Mouse (Mus musculus) myocyte (in vitro differentiated cells): ENCODE results near the gene Slmap. TPM values are rescaled to one million over a fixed set of nuclear protein-coding genes. Genes with fewer than 3 reads are reported as not detected.

Experiments
- H3K27me3 ChIP-seq: one replicate; pipeline ENCODE4 v1.6.1; 2011; ENCODE audit not compliant: control insufficient read depth, insufficient read depth, insufficient read length
- H3K36me3 ChIP-seq: one replicate; pipeline ENCODE4 v1.6.1; 2011; ENCODE audit not compliant: control insufficient read depth, insufficient read depth
- H3K4me2 ChIP-seq: one replicate; pipeline ENCODE4 v1.6.1; 2011; ENCODE audit warnings: low read depth, control low read depth
- H3K4me3 ChIP-seq: one replicate; pipeline ENCODE4 v1.5.1; 2011; ENCODE audit warnings: mild to moderate bottlenecking, control low read depth, moderate library complexity
- H3K79me2 ChIP-seq: one replicate; pipeline ENCODE4 v1.6.1; 2011; ENCODE audit not compliant: control insufficient read depth, insufficient read depth
- H3ac ChIP-seq: one replicate; pipeline ENCODE4 v1.6.1; 2011; ENCODE audit not compliant: control insufficient read depth, insufficient read length
- CEBPB ChIP-seq: IDR thresholded peaks from 2 replicates; pipeline ENCODE4 v1.6.1; 2011; ENCODE audit warnings: mild to moderate bottlenecking, moderate library complexity; ENCODE audit not compliant: poor library complexity, insufficient read depth, severe bottlenecking
- E2F4 ChIP-seq: IDR thresholded peaks from one replicate; pipeline ENCODE4 v1.6.1; 2011; ENCODE audit warnings: mild to moderate bottlenecking, control low read depth, moderate library complexity; ENCODE audit not compliant: insufficient read depth
- MAX ChIP-seq: IDR thresholded peaks from one replicate; pipeline ENCODE4 v1.6.1; 2011; ENCODE audit warnings: low read depth, mild to moderate bottlenecking, control low read depth
- MYOD1 ChIP-seq, 3 experiments: IDR thresholded peaks; one replicate each; pipeline ENCODE4 v1.6.1; 2011; ENCODE audit warnings: control low read depth in 2 of 3, low read depth in 2 of 3, mild to moderate bottlenecking in 2 of 3, moderate library complexity in 1 of 3; ENCODE audit not compliant: insufficient read length in 2 of 3, control insufficient read depth in 1 of 3
- MYOG ChIP-seq, 3 experiments: IDR thresholded peaks; one replicate each; pipeline ENCODE4 v1.6.1; 2011; ENCODE audit warnings: control low read depth in 2 of 3, low read depth in 2 of 3, mild to moderate bottlenecking in 2 of 3; ENCODE audit not compliant: insufficient read length in 2 of 3, control insufficient read depth in 1 of 3, insufficient read depth in 1 of 3
- POLR2A ChIP-seq: IDR thresholded peaks from one replicate; pipeline ENCODE4 v1.6.1; 2011; ENCODE audit warnings: low read depth, mild to moderate bottlenecking, control low read depth, moderate library complexity; ENCODE audit not compliant: insufficient read length
- POLR2AphosphoS2 ChIP-seq: IDR thresholded peaks from one replicate; pipeline ENCODE4 v1.6.1; 2011; ENCODE audit warnings: low read depth, control low read depth; ENCODE audit not compliant: insufficient read length
- REST ChIP-seq: IDR thresholded peaks from one replicate; pipeline ENCODE4 v1.6.1; 2011; ENCODE audit warnings: mild to moderate bottlenecking, control low read depth, moderate library complexity; ENCODE audit not compliant: insufficient read depth, insufficient read length
- SRF ChIP-seq: IDR thresholded peaks from one replicate; pipeline ENCODE4 v1.6.1; 2011; ENCODE audit warnings: low read depth; ENCODE audit not compliant: control insufficient read depth, insufficient read length
- TCF12 ChIP-seq: IDR thresholded peaks from one replicate; pipeline ENCODE4 v1.6.1; 2011; ENCODE audit warnings: mild to moderate bottlenecking, control low read depth; ENCODE audit not compliant: poor library complexity, insufficient read depth, severe bottlenecking
- TCF3 ChIP-seq: IDR thresholded peaks from one replicate; pipeline ENCODE4 v1.6.1; 2011; ENCODE audit warnings: low read depth, control low read depth; ENCODE audit not compliant: insufficient read length
- USF1 ChIP-seq: IDR thresholded peaks from one replicate; pipeline ENCODE4 v1.6.1; 2011; ENCODE audit warnings: low read depth, mild to moderate bottlenecking, control low read depth, moderate library complexity
- polyA plus RNA-seq: library from polyadenylated mRNA; unstranded; fragments of >200 nt; fragmentation: generic; extraction: Trizol; gene quantifications from one replicate; pipeline ENCODE4 v1.2.1, GENCODE M21; 2012; ENCODE audit warnings: missing spikeins

Gene Slmap
- polyA plus RNA-seq, 1 experiment: 15.5 TPM

DNA sequence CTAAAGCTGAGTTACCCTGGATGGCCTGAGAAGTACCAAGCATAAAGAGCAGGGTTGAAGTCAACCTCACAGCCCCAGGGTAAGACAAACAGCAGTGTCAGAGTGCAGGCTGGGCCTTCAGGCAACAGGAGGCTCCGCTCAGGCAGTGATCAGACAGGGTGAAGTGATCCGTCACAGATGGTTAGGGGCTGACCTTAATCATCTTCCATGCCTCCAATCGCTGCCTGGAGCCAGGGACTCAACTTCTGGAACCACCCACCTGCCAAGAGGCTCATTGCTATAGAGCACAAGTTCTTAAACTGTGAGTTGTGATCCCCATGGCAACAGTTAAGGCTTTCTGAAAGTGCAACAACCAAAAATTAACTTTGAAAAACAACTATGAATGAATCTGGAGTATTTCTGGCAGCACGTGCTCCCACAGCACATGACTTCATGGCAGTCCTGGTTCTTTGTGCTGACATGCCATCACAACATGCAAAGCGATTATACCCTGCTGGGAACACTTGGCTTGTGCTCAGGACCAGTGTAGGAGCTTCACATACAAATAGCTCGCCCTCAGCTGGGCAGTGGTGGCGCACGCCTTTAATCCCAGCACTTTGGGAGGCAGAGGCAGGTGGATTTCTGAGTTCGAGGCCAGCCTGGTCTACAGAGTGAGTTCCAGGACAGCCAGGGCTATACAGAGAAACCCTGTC is 46.3 kb downstream of the Slmap start:
- Histone ChIP-seq H3K79me2 (peaks cover 66% of the 10 kb centered on the region), H3K4me3 (no peak overlapping the region), H3K27me3 (no peaks in the 10 kb centered on the region), H3K36me3 (no peaks in the 10 kb centered on the region), H3K4me2 (no peak overlapping the region), H3ac (no peak overlapping the region)
- TF ChIP-seq USF1: no peak
- TF ChIP-seq TCF12: no peak
- TF ChIP-seq REST: no peak
- TF ChIP-seq MYOD1 (IDR thresholded peaks at IDR 0.05; ENCODE audit: control insufficient read depth in 1 of 3, insufficient read length in 2 of 3, low read depth in 2 of 3): no peak
- no peak for TF ChIP-seq MYOG (IDR thresholded peaks at IDR 0.05; ENCODE audit: control insufficient read depth in 1 of 3, insufficient read depth in 1 of 3, insufficient read length in 2 of 3, low read depth in 2 of 3)
- no peak for TF ChIP-seq POLR2AphosphoS2
- TF ChIP-seq SRF: no peak
- no peak for TF ChIP-seq E2F4

GRCm38 (mm10) chr14:26486416-26487198 is 48.1 kb downstream of the Slmap start:
- Histone ChIP-seq H3K27me3 (no peaks in the 10 kb centered on the region), H3K36me3 (no peaks in the 10 kb centered on the region), H3ac (no peak overlapping the region), H3K79me2 (peaks cover 54% of the 10 kb centered on the region), H3K4me3 (no peak overlapping the region), H3K4me2 (no peak overlapping the region)
- TF ChIP-seq CEBPB (no peak), SRF (no peak), MYOG (IDR thresholded peaks at IDR 0.05; ENCODE audit: control insufficient read depth in 1 of 3, insufficient read depth in 1 of 3, insufficient read length in 2 of 3, low read depth in 2 of 3) (no peak), E2F4 (no peak), TCF3 (no peak), TCF12 (no peak), MAX (no peak), MYOD1 (IDR thresholded peaks at IDR 0.05; ENCODE audit: control insufficient read depth in 1 of 3, insufficient read length in 2 of 3, low read depth in 2 of 3) (no peak), REST (no peak), USF1 (no peak), POLR2A (no peak), POLR2AphosphoS2 (no peak)

DNA sequence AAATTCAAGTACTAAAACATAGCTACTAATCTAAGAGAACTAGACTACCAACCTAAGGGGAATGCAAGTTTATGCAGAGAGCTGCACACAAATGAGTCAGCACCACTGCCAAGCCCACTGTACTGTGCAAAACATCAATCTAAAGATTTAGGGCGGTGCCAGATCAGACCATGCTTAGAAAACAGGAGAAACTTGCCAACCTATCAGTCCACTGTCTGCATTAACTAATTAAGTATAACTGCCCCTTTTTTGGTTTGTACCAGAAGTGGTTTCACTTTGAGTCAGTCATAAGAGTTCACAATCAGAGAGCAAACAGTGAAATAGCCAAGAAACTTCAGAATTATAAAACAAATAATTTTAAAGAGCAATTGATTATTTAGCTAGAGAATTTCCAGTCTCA is 53.3 kb downstream of the Slmap start:
- no peak overlapping the region for H3ac ChIP-seq
- H3K4me3 ChIP-seq: no peak overlapping the region
- peaks cover 36% of the 10 kb centered on the region for H3K79me2 ChIP-seq
- no peaks in the 10 kb centered on the region for H3K36me3 ChIP-seq
- no peak for TF ChIP-seq CEBPB
- TF ChIP-seq POLR2A: no peak
- TF ChIP-seq USF1: no peak
- no peak for TF ChIP-seq POLR2AphosphoS2
- no peak for TF ChIP-seq TCF12
- no peak for TF ChIP-seq SRF
- no peak for TF ChIP-seq TCF3
- H3K4me2 ChIP-seq: no peak overlapping the region
- no peaks in the 10 kb centered on the region for H3K27me3 ChIP-seq

DNA sequence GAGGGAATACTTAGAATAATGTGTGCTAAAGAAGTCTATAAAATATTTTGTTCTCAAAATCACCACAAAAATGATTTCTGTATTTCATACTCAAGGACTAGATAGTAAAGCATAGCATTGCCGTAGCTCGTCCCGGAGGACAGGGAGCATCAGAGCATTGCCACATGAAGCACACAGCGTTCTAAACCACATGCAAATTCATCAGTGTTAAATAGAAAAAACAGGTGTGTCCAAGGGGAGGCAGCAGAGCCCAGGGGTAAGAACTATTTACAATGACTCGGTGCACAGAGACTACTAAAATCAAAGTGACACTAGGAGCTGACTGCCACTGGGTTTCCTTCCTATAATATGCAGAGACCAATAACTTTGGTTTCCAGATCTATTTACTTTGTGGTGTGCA is 57.0 kb downstream of the Slmap start:
- Histone ChIP-seq H3K36me3 (no peaks in the 10 kb centered on the region), H3K79me2 (peaks cover 6% of the 10 kb centered on the region), H3K4me2 (no peak overlapping the region), H3K4me3 (no peak overlapping the region), H3ac (no peak overlapping the region), H3K27me3 (no peaks in the 10 kb centered on the region)
- no peak for TF ChIP-seq TCF12
- TF ChIP-seq TCF3: no peak
- TF ChIP-seq SRF: no peak
- no peak for TF ChIP-seq E2F4
- no peak for TF ChIP-seq USF1
- no peak for TF ChIP-seq REST
- no peak for TF ChIP-seq MAX
- no peak for TF ChIP-seq CEBPB
- no peak for TF ChIP-seq MYOG (IDR thresholded peaks at IDR 0.05; ENCODE audit: control insufficient read depth in 1 of 3, insufficient read depth in 1 of 3, insufficient read length in 2 of 3, low read depth in 2 of 3)
- no peak for TF ChIP-seq POLR2A

GRCm38 (mm10) chr14:26476391-26476790 is 58.3 kb downstream of the Slmap start:
- TF ChIP-seq POLR2A: no peak
- no peak for TF ChIP-seq SRF
- TF ChIP-seq E2F4: no peak
- TF ChIP-seq TCF3: no peak
- no peak for TF ChIP-seq TCF12
- no peak for TF ChIP-seq USF1
- no peak for TF ChIP-seq CEBPB
- no peak for TF ChIP-seq MYOG (IDR thresholded peaks at IDR 0.05; ENCODE audit: control insufficient read depth in 1 of 3, insufficient read depth in 1 of 3, insufficient read length in 2 of 3, low read depth in 2 of 3)
- no peak for TF ChIP-seq MAX
- no peak for TF ChIP-seq POLR2AphosphoS2
- TF ChIP-seq MYOD1 (IDR thresholded peaks at IDR 0.05; ENCODE audit: control insufficient read depth in 1 of 3, insufficient read length in 2 of 3, low read depth in 2 of 3): no peak

More at GRCm38 (mm10) chr14:26476391-26476790, 58.3 kb downstream of the Slmap start:
- Histone ChIP-seq H3K79me2 (peaks cover 9% of the 10 kb centered on the region), H3K36me3 (no peaks in the 10 kb centered on the region), H3ac (no peak overlapping the region), H3K4me2 (no peak overlapping the region), H3K4me3 (no peak overlapping the region), H3K27me3 (no peaks in the 10 kb centered on the region)
